17 mouse cellular contexts compared by ENCODE assay signal in the genomic region with DNA sequence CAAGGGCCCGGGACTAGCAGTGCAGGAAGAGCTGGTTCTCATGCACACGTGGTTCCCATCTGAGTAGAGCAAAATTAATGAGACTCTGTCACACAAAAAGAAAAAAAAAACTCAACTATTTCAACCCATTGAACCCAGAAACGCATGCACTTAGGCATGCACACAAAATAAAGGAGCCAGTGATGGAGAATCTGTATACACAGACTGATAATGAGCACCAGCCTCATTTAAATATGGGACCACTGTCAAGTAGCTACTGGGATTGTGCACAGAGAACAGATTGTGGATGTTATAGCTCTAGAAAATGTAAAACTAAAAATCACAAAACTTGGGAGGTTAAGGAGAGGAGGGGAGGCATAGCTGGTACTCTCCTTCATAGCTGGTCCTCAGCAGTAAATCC. TPM values are rescaled to one million over a fixed set of nuclear protein-coding genes. Genes with fewer than 3 reads are reported as not detected.
A peak's percentile ranks its signal among the peaks of the same experiment; 100 is the strongest.
DNase-seq lines count a peak whose midpoint lies in the region; ATAC-seq and TF ChIP-seq lines count a peak whose summit lies in the region.
"Had no signal": no experiment of that assay in that cellular context is flagged by ENCODE, and none has a peak within 500 bp of the region (broad histone marks: within the 10 kb centered on the region; RNA-seq: fewer than 3 reads in every experiment).

No protein-coding gene starts in this region.

- peak; percentile 67 for DNase-seq in forebrain, embryonic 14.5 days (ENCODE audit: low spot score)
- DNase-seq in forebrain, embryonic 11.5 days (ENCODE audit: low spot score): no peak
- DNase-seq in brain, embryonic 14.5 days (ENCODE audit: low read depth): peak; percentile 74
- DNase-seq in left cerebral cortex, postnatal 14 days (ENCODE audit: low spot score in 2 of 2): no peak
- DNase-seq: adrenal gland, adult 2 months; adrenal gland, postnatal 10 days; adrenal gland, postnatal 25 days; cerebellum, adult 11-12 months; cerebellum, adult 2 months; cerebellum, adult 9-10 months; cerebellum, postnatal 10 days; cerebellum, postnatal 25 days had no signal

- H3K4me2 ChIP-seq in forebrain, embryonic 14.5 days (ENCODE audit: low read length): no peak overlapping the region
- H3K4me2 ChIP-seq in forebrain, embryonic 11.5 days (ENCODE audit: low read depth, low read length, severe bottlenecking): no peak overlapping the region
- H3K4me2 ChIP-seq in forebrain, embryonic 16.5 days (ENCODE audit: low read length): no peak overlapping the region
- no peak overlapping the region for H3K4me2 ChIP-seq in kidney, embryonic 16.5 days (replicated peaks; ENCODE audit: low read depth, low read length)
- H3K4me2 ChIP-seq: embryonic facial prominence, embryonic 12.5 days had no signal

- peak; percentile 55; the same call in 1 of the 2 replicates for ATAC-seq in forebrain, embryonic 14.5 days
- no peak for ATAC-seq in forebrain, embryonic 11.5 days (replicated peaks; ENCODE audit: low FRiP score)
- peak; percentile 75 for ATAC-seq in forebrain, embryonic 16.5 days
- no peak for ATAC-seq in kidney, embryonic 16.5 days (ENCODE audit: low FRiP score, low TSS enrichment)

- 0 out of 2 replicates have a peak, but pooled peaks cover 4% of the 10 kb centered on the region for H3K4me1 ChIP-seq in forebrain, embryonic 14.5 days (ENCODE audit: control insufficient read depth, insufficient read depth, low read length)
- no peaks in the 10 kb centered on the region for H3K4me1 ChIP-seq in forebrain, embryonic 11.5 days (replicated peaks; ENCODE audit: control insufficient read depth, insufficient read depth, low read length)
- peaks cover 9% of the 10 kb centered on the region for H3K4me1 ChIP-seq in forebrain, embryonic 16.5 days (replicated peaks; ENCODE audit: control insufficient read depth, insufficient read depth, low read length)
- no peaks in the 10 kb centered on the region for H3K4me1 ChIP-seq in kidney, embryonic 16.5 days (ENCODE audit: insufficient read depth, low read length)
- H3K4me1 ChIP-seq: embryonic facial prominence, embryonic 10.5 days; embryonic facial prominence, embryonic 12.5 days had no signal

- intact Hi-C loops in left cerebral cortex, postnatal 14 days (cut with DNase I): no loop called here

- no peaks in the 10 kb centered on the region for H3K27me3 ChIP-seq in forebrain, embryonic 14.5 days (replicated peaks; ENCODE audit: control insufficient read depth, insufficient read depth, low read length)
- no peaks in the 10 kb centered on the region for H3K27me3 ChIP-seq in forebrain, embryonic 11.5 days (ENCODE audit: control insufficient read depth, insufficient read depth, low read length)
- H3K27me3 ChIP-seq in forebrain, embryonic 16.5 days (replicated peaks; ENCODE audit: control insufficient read depth, insufficient read depth, low read length): no peaks in the 10 kb centered on the region
- H3K27me3 ChIP-seq in kidney, embryonic 16.5 days (ENCODE audit: insufficient read depth, low read length): no peaks in the 10 kb centered on the region
- H3K27me3 ChIP-seq: embryonic facial prominence, embryonic 12.5 days had no signal

- no peak overlapping the region for H3K4me3 ChIP-seq in forebrain, embryonic 14.5 days (ENCODE audit: low read depth, low read length)
- no peak overlapping the region for H3K4me3 ChIP-seq in forebrain, embryonic 11.5 days (ENCODE audit: low read depth, low read length)
- no peak overlapping the region for H3K4me3 ChIP-seq in forebrain, embryonic 16.5 days (replicated peaks; ENCODE audit: low read length)
- no peak overlapping the region for H3K4me3 ChIP-seq in kidney, embryonic 16.5 days (ENCODE audit: low read length)
- H3K4me3 ChIP-seq: embryonic facial prominence, embryonic 10.5 days; embryonic facial prominence, embryonic 12.5 days had no signal

- 6% methylated on average over 3 of the region's 3 CpGs for WGBS in forebrain, embryonic 14.5 days
- WGBS in forebrain, embryonic 11.5 days: 49% methylated on average over 3 of the region's 3 CpGs
- 17% methylated on average over 3 of the region's 3 CpGs for WGBS in forebrain, embryonic 16.5 days
- 69% methylated on average over 3 of the region's 3 CpGs for WGBS in kidney, embryonic 16.5 days

- H3K9ac ChIP-seq in forebrain, embryonic 14.5 days (ENCODE audit: low read length): no peak overlapping the region
- H3K9ac ChIP-seq in forebrain, embryonic 11.5 days (ENCODE audit: low read length): no peak overlapping the region
- H3K9ac ChIP-seq in forebrain, embryonic 16.5 days (replicated peaks; ENCODE audit: low read depth, low read length): no peak overlapping the region
- H3K9ac ChIP-seq in kidney, embryonic 16.5 days (replicated peaks; ENCODE audit: low read length): no peak overlapping the region
- H3K9ac ChIP-seq: embryonic facial prominence, embryonic 12.5 days had no signal

- H3K27ac ChIP-seq in forebrain, embryonic 14.5 days (ENCODE audit: low read depth, low read length): no peak overlapping the region
- H3K27ac ChIP-seq in forebrain, embryonic 11.5 days (ENCODE audit: low read depth, low read length): no peak overlapping the region
- no peak overlapping the region for H3K27ac ChIP-seq in forebrain, embryonic 16.5 days (ENCODE audit: low read length)
- no peak overlapping the region for H3K27ac ChIP-seq in kidney, embryonic 16.5 days (ENCODE audit: low read length)
- H3K27ac ChIP-seq: embryonic facial prominence, embryonic 10.5 days; embryonic facial prominence, embryonic 12.5 days had no signal

- no peak for TF ChIP-seq POLR2A in brain, embryonic 14.5 days (IDR thresholded peaks at IDR 0.05; ENCODE audit: borderline replicate concordance, extremely low read depth, insufficient read depth, insufficient read length, poor library complexity, severe bottlenecking)

- no peak for TF ChIP-seq CTCF in brain, embryonic 14.5 days (IDR thresholded peaks at IDR 0.05; ENCODE audit: borderline replicate concordance, extremely low read depth, insufficient read depth, insufficient read length)

- no peaks in the 10 kb centered on the region for H3K9me3 ChIP-seq in forebrain, embryonic 14.5 days (replicated peaks; ENCODE audit: control insufficient read depth, low read length)
- no peaks in the 10 kb centered on the region for H3K9me3 ChIP-seq in forebrain, embryonic 11.5 days (ENCODE audit: control insufficient read depth, low read length)
- H3K9me3 ChIP-seq in forebrain, embryonic 16.5 days (ENCODE audit: control insufficient read depth, low read length): no peaks in the 10 kb centered on the region
- H3K9me3 ChIP-seq in kidney, embryonic 16.5 days (ENCODE audit: low read length): no peaks in the 10 kb centered on the region
- H3K9me3 ChIP-seq: embryonic facial prominence, embryonic 10.5 days; embryonic facial prominence, embryonic 12.5 days had no signal

- H3K36me3 ChIP-seq in forebrain, embryonic 14.5 days (ENCODE audit: control insufficient read depth, insufficient read depth, low read length): no peaks in the 10 kb centered on the region
- no peaks in the 10 kb centered on the region for H3K36me3 ChIP-seq in forebrain, embryonic 11.5 days (ENCODE audit: control insufficient read depth, insufficient read depth, low read length)
- no peaks in the 10 kb centered on the region for H3K36me3 ChIP-seq in forebrain, embryonic 16.5 days (ENCODE audit: control insufficient read depth, insufficient read depth)
- H3K36me3 ChIP-seq in kidney, embryonic 16.5 days (ENCODE audit: insufficient read depth, low read length): no peaks in the 10 kb centered on the region
- H3K36me3 ChIP-seq: embryonic facial prominence, embryonic 10.5 days; embryonic facial prominence, embryonic 12.5 days had no signal

RNA-seq across cellular contexts. Expression of a gene that starts 25.3 kb away (rescaled TPM):
- 4.6 and 5.8 TPM in 2 replicates for polyA plus RNA-seq in forebrain, embryonic 14.5 days (2014; fragmentation: Nextera tagmentation; extraction: Ambion mirVana)
- 4.0 and 4.8 TPM in 2 replicates for polyA plus RNA-seq in forebrain, embryonic 11.5 days (2014; fragmentation: Nextera tagmentation; extraction: Ambion mirVana)
- 46.0 and 49.0 TPM in 2 replicates for polyA plus RNA-seq in brain, embryonic 14.5 days (2012; rRNA removed)
- polyA plus RNA-seq in forebrain, embryonic 16.5 days (2015; fragmentation: Nextera tagmentation; extraction: Ambion mirVana): 6.6 and 9.3 TPM in 2 replicates
- 2.5 and 3.3 TPM in 2 replicates for polyA plus RNA-seq in kidney, embryonic 16.5 days (2015; fragmentation: Nextera tagmentation; extraction: Ambion mirVana)
- 10 to 100 TPM; 46.4 to 58.5 TPM for total RNA-seq in left cerebral cortex, postnatal 14 days (2021)

RNA-seq across cellular contexts. Expression of a gene that starts 35.3 kb away (rescaled TPM):
- polyA plus RNA-seq in forebrain, embryonic 14.5 days (2014; fragmentation: Nextera tagmentation; extraction: Ambion mirVana): 0.10 and 0.16 TPM in 2 replicates
- polyA plus RNA-seq in forebrain, embryonic 11.5 days (2014; fragmentation: Nextera tagmentation; extraction: Ambion mirVana): not detected in 2 replicates
- polyA plus RNA-seq in brain, embryonic 14.5 days (2012; rRNA removed): 0.08 and 0.19 TPM in 2 replicates
- polyA plus RNA-seq in forebrain, embryonic 16.5 days (2015; fragmentation: Nextera tagmentation; extraction: Ambion mirVana): not detected in 2 replicates
- polyA plus RNA-seq in kidney, embryonic 16.5 days (2015; fragmentation: Nextera tagmentation; extraction: Ambion mirVana): 0.27 and 0.32 TPM in 2 replicates
- under 1 TPM; 0.13 to 0.23 TPM for total RNA-seq in left cerebral cortex, postnatal 14 days (2021)
- polyA plus RNA-seq: C2C12; embryonic facial prominence, embryonic 12.5 days had no signal

Comparison
In these comparisons a context has a peak if more than half of its experiments do, and no peak if none do; other contexts are left out.
1. ATAC-seq: peak in forebrain, embryonic 14.5 days (single experiment) and forebrain, embryonic 16.5 days (single experiment); none in forebrain, embryonic 11.5 days (single experiment) and kidney, embryonic 16.5 days (single experiment).
2. DNase-seq: peak in forebrain, embryonic 14.5 days (single experiment) and brain, embryonic 14.5 days (single experiment); none in forebrain, embryonic 11.5 days (single experiment) and left cerebral cortex, postnatal 14 days (0 of 2).